Mouse (Mus musculus): ENCODE data around the gene Rhod. TPM values are rescaled to one million over a fixed set of nuclear protein-coding genes. Genes with fewer than 3 reads are reported as not detected.

Rhod gene
- polyA plus RNA-seq (2017; shearing (Covaris generic)) = 5.5 TPM

DNA sequence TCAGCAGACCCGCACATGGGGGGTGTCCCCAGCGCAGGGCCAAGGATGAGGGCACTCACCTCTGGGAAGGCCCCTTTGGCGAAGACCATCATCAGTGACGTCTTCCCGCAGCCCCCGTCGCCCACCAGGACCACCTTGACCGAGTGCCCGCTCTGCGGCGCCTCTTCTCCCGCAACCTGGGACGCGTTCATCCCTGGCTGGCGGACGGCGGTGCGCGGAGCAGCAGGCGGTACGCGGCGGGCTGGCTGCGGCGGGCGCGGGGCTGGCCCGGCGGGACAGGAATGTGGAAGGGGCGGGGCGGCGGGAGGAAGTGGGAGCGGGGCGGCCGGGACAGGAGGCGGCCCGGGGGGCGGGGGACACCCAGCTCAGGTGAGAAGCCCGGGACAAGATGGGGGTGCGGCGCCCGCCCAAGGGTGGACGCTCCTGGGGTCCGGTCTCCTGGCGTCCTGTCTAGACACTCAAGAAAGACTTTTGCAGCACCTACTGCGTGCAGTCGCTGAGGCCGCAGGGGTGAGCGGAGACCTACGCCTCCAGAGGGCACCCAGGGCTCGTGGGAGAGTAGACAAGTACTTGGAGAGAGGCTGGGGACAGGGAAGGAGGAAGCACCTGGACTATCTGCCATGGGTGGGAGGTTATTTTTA lies at the start of gene Rhod:
Gene Rhod (minus strand): TSS at position 272 of the 641 bp plus-strand sequence.

DNA sequence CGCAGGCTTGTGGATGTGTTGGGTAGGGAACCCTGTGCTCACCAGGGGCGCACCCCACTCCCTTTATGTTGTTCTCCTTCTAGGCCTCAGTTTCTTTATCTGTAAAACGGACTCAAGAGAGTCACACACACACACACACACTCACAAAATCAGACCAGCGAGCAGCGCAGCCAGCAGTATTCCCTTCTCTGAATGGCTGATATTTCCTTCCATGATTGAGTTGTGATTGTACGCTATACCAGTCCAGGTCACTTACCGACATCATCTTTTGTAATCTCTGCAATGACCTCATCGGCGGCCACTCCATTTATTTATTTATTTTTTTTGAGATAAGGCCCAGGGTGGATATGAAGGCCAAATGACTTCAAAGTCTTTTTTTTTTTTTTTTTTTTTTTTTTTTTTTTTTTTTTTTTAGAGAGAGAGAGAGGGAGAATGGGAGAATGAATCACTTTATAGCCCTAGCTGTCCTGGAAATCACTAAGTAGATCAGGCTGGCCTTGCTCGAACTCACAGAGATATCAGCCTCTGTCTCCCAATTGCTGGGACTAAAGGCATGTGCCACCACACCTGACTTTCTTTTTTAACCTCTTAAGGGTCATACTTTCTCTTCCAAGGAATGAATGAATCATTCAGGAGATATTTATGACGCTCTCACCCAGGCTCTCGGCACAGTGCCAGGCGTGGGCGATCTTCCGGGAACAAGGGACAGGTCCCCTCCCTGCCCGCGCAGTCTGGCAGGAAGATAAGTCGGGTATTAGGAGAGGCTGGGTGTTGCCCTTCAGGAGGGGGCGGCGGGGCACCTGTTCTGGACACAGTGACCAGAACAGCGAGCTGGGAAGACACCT lies 38.3 kb upstream of the Rhod start, which contains the start of gene Syt12:
Gene Syt12 (minus strand): TSS at position 103 of the 845 bp plus-strand sequence.

DNA sequence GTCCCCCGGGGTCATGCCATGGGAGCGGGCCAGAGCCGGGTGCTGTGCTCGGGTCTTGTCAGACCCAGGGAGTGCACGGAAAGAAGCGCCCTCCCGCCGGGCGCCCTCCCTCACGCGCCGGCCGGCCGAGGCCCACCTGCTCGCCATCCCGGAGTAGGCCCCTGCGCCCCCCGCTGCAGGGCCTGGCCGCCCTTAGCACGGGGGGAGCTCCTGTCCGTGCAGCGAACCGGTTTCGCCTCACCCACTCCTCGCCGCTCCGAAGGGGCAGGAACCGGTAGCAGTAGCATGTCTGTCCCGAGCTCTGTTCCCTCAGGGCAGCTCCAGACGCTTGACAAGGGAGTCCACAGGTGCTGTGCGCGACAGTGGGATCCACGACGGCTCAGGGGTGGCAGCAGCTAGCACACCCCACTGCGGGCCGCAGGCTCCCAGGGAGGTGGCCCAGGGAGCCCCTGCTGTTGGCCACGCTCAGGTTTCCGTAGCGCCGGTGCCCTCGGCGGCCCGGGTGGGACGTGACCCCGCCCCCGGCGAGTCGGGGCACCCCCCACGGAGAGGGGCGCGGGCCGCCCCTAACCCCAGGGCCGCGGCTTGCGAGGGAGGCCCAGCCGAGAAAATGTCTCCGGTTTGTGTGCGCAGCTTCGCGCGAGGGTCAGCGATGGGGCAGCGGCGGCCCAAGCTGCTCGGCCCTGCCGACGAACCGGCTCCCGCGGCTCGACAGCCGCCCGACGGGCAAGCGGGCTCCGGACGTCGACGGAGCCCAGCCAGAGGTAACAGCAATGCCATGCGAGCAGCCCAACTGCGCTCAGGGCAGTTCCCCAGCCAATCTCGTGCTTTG lies 41.2 kb downstream of the Rhod start, which contains the start of gene Kdm2a:
Gene Kdm2a (minus strand): TSS at position 488 of the 832 bp plus-strand sequence.

Other genes starting within 250 kb of the Rhod start
- 832 TPM for gene Tbc1d10c, start 248.1 kb downstream of the Rhod start, polyA plus RNA-seq (2017; shearing (Covaris generic))
- 1,230 TPM for gene Ppp1ca, start 247.4 kb downstream of the Rhod start, polyA plus RNA-seq (2017; shearing (Covaris generic))
- 81.5 TPM for gene Rad9a, start 237.8 kb downstream of the Rhod start, polyA plus RNA-seq (2017; shearing (Covaris generic))
- 24.8 TPM for gene Clcf1, start 225.2 kb downstream of the Rhod start, polyA plus RNA-seq (2017; shearing (Covaris generic))
- not detected for gene AC109138.7, start 225.1 kb downstream of the Rhod start, polyA plus RNA-seq (2017; shearing (Covaris generic))
- gene Pold4, start 207.5 kb downstream of the Rhod start, polyA plus RNA-seq (2017; shearing (Covaris generic)) = 138 TPM
- 1.1 TPM for gene Ssh3, start 170.3 kb downstream of the Rhod start, polyA plus RNA-seq (2017; shearing (Covaris generic))
- 5.1 TPM for gene Ankrd13d, start 156.3 kb downstream of the Rhod start, polyA plus RNA-seq (2017; shearing (Covaris generic))
- gene Grk2, start 133.2 kb downstream of the Rhod start, polyA plus RNA-seq (2017; shearing (Covaris generic)) = 58.4 TPM
- 48.9 TPM for gene Kdm2a, start 41.1 kb downstream of the Rhod start, polyA plus RNA-seq (2017; shearing (Covaris generic))
- not detected for gene Syt12, start 38.0 kb upstream of the Rhod start, polyA plus RNA-seq (2017; shearing (Covaris generic))
- gene 2010003K11Rik, start 59.2 kb upstream of the Rhod start, polyA plus RNA-seq (2017; shearing (Covaris generic)) = not detected
- gene Pcx, start 71.0 kb upstream of the Rhod start, polyA plus RNA-seq (2017; shearing (Covaris generic)) = 3.7 TPM
- gene Lrfn4, start 176.2 kb upstream of the Rhod start, polyA plus RNA-seq (2017; shearing (Covaris generic)) = not detected
- 54.1 TPM for gene Rce1, start 186.2 kb upstream of the Rhod start, polyA plus RNA-seq (2017; shearing (Covaris generic))

Data from activated CD4-positive, CD25-positive, alpha-beta regulatory T cell, adult 9 weeks (primary cell).